Mouse (Mus musculus) heart, postnatal 0 days (tissue): ENCODE data around the gene Gm45837.

ENCODE experiments used
- CTCF ChIP-seq: IDR thresholded peaks from 2 replicates; pipeline ENCODE4 v1.5.1; 2016; ENCODE audit warnings: antibody characterized with exemption, control low read depth, low read depth
- EP300 ChIP-seq: IDR thresholded peaks from 2 replicates; pipeline ENCODE4 v1.6.1; 2016; ENCODE audit warnings: antibody characterized with exemption, low read depth

DNA sequence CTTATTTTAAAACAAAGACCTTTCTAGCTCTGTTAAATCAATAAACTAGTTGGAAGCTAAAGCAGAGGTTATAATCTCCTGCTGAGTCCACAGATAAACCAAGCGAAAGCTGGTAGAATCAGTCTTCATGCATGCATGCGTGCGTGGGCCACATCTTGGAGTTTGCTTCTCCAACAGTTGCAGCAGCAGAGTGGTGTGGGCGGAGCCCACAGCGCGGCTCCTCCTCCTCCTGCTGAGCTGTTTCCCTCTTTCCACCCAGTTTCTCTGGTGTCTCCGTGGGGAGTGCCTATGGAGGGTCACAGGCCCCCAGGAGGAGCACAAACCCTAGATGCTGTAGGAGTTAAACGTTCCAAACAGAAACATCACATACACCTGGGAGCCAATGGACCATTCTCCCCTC, 126.9 kb downstream of the Gm45837 start:
- no peak for TF ChIP-seq CTCF
- no peak for TF ChIP-seq EP300
